Mouse (Mus musculus): ENCODE measurements around the gene Fam78a. TPM values are rescaled to one million over a fixed set of nuclear protein-coding genes. Genes with fewer than 3 reads are reported as not detected.

The Fam78a gene
- total RNA-seq, 2 experiments from 2014 or later, result 6.5 to 10.9 TPM

DNA sequence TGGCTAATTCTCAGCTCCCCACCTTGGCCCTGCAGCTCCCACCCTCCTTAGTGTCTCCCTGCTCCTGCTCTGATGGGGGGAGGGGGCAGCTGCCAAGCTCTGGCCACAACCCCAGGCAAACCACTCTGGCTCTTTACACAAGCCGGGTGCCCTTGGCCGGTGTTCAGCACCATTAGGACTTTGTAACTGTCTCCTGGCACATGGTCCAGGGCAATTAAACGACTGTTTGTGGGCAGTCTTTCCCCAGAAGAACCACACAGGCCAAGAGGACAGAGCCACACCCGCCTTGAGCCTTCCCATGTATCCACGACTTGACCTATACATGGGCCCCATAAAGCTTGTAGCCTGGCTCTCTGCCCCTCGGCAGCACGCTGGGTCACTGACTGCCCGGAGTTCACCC lies 10.3 kb downstream of the Fam78a start:
- ATAC-seq (replicated peaks; ENCODE audit: poor library complexity, severe bottlenecking), result no peak

DNA sequence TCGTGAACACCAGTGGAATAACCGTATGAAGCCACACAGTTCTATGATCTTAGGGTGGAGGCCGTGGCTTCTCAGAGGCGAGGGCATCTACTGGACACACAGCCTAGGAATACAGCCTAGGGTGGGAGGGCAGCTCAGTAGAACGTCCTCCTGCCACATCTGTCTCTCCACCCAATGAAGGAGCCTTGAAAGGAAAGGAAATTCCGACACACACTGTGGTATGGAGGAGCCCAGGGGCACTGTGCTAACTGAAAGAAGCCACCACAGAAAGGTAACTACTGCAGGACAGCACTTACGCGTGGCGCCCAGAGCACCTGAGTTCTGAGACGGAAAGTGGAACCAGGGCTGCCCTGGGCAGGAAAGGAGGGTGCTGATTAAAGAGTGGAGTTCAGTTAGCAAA lies 13.9 kb downstream of the Fam78a start:
- no peak for ATAC-seq (replicated peaks; ENCODE audit: poor library complexity, severe bottlenecking)

GRCm38 (mm10) chr2:32068811-32069607 lies 15.6 kb downstream of the Fam78a start:
- no peak for ATAC-seq (replicated peaks; ENCODE audit: poor library complexity, severe bottlenecking)

- ATAC-seq (replicated peaks; ENCODE audit: poor library complexity, severe bottlenecking), result no peak
Measured at GRCm38 (mm10) chr2:32066005-32066404, 18.7 kb downstream of the Fam78a start.

DNA sequence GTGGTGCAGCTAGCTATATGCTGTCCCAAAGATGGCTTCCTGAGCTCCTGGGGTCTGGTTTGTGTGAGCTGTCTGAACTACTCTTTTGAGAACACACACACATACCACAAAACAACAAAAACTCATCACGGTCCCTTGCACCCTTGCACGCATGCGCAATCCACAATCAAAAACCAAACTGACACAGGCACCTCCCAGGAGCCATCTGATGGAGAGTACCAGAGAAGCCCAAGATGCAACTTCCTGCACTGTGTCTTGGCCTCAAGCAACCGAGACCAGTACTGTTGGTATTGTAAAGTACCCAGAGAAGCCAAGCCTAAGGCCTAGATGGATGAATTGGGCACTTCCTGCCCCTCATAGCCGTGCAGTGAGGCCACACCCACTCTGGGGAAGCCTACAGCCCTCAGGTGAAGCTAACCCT lies 19.3 kb downstream of the Fam78a start:
- no peak for ATAC-seq (replicated peaks; ENCODE audit: poor library complexity, severe bottlenecking)

DNA sequence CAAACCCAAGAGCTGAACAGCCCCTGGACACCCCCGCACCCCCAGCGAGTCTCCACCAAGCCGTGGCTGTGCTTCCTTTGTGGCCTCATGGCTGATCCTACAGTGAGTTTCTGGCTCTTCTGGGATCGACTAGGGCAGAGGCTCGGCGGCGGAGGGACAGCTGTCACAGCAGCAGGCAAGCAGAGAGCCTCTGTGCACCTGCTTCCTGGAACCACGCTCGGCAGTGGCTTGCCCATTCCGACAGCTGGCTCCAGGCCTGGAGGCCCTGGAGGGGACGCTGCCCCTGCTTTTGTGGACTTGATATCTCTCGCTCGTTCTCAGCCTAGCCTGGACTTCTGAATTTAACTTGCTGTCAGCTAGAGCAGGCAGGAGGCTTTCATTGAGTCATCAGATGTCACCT lies 19.7 kb downstream of the Fam78a start:
- no peak for ATAC-seq (replicated peaks; ENCODE audit: poor library complexity, severe bottlenecking)

- ATAC-seq (replicated peaks; ENCODE audit: poor library complexity, severe bottlenecking), result no peak
Measured at GRCm38 (mm10) chr2:32063451-32064151, 21.1 kb downstream of the Fam78a start.

DNA sequence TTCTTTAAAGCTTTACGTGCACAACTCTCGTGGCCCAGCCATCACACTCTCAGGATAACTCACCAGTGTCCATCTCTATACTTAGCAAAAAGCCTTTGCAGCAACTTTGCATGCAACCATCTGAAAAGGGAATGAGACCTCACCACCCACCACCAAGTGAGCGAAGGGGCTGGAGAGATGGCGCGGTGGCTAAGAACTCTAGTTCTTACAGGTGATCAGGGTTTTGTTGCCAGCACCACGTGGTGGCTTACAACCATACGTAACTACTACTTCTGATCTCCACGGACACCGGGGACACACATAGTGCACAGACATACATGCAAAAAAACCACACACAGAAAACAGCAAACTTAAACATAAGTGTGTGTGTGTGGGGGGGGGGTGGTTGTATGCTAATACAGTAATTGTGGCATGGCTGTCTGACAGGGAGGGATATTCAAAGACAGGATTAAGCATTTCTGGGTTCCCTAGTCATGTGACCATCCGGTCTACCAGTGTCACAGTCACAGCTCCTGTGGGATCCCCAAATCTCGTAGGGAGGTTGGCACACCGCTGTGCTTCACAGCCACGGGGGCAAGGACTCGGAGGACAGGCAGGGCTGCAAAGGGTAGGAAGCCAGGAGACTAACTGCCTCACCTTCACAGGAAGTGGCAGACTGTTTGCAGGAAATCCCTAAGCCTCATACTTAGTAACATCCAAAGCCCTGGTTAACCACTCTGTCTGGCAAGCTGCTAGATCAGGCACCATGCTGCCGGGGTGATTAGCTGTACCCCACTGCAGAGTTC lies 21.8 kb downstream of the Fam78a start:
- peak; percentile 56 for ATAC-seq (replicated peaks; ENCODE audit: poor library complexity, severe bottlenecking)

DNA sequence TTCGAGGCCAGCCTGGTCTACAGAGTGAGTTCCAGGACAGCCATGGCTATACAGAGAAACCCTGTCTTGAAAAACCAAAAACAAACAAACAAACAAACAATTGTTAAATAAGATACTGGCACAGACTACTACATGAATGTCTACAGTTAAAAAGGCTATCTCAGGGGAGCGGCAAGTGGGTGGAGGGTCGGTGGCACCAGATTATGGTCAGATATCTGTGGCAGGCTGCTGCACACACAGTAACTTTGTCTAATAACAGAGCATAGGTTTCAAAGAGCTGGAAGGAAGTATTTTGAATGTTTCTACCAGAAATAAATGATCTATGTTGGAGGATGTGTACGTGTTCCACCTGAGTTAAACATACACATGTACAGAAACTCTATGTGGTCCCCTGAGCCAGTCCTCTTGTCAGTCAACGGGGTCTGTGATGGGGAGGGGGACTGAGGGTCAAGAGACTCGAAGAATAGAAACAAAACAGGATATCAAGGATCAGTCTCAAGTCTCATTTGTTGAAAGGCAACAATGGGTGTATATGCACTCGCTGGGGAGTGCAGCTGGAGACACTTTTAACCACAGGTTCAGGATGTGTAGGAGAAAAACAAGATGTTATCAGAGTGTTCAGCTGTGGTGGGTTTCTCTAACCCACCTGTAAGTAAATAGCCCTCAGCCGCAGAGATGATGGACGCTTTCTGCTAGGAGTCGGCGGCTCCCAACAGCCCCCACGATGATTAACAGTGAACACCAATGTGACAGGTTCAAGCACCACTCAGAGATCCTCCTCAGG lies 22.7 kb downstream of the Fam78a start:
- ATAC-seq (replicated peaks; ENCODE audit: poor library complexity, severe bottlenecking), result no peak

- ATAC-seq (replicated peaks; ENCODE audit: poor library complexity, severe bottlenecking), result peak; percentile 37; the same call in 1 of the 2 replicates
Measured at GRCm38 (mm10) chr2:32061189-32061588, 23.5 kb downstream of the Fam78a start.

DNA sequence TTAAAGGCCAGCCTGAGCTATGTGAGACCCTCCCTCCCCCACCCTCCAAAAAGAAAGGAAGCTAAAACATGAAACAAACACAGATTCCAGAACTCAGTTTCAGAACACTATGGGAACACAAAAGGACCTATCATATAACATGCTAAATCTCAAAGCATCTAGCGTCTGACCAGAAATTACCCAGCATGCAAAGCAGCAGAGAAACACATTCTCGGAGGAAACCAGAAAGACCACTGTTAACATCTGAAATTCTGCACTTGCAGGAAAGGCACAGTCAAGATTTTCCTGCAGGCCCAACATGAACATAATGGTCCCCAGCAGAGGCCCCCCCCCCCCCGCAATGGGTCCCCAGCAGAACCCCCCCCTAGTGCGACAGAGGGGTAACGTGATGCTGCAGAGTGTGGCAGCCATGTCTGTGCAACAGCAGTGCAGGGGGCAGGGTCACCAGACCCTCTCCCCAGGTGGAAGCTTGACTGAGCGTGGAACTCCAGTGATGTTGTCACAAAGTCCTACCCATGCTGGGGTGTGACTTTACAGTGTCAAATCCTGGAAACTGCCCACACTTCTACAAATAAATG lies 24.3 kb downstream of the Fam78a start:
- ATAC-seq (replicated peaks; ENCODE audit: poor library complexity, severe bottlenecking), result no peak

- ATAC-seq (replicated peaks; ENCODE audit: poor library complexity, severe bottlenecking), result no peak
Measured at GRCm38 (mm10) chr2:32059613-32060012, 25.0 kb downstream of the Fam78a start.

- ATAC-seq (replicated peaks; ENCODE audit: poor library complexity, severe bottlenecking), result no peak
Measured at GRCm38 (mm10) chr2:32058716-32059115, 25.9 kb downstream of the Fam78a start.

DNA sequence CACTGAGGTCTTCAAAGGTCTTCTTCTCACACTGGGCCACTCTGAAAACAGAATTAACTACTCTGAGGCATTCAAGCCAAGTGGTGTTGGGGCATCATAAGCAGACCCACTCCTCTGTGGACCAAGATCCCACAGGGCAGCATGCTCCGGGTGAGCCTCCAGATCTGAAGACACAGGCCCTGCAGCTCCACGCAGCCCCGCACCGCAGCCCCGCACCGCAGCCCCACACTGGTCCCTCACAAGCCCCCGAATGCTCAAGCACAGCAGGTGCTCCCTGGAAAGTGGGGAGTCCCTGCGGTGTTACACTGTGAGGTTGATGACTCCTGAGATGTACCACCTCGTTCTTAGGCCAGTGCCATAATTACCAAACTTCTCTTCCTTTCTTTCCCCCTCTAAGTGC lies 26.4 kb downstream of the Fam78a start:
- no peak for ATAC-seq (replicated peaks; ENCODE audit: poor library complexity, severe bottlenecking)

DNA sequence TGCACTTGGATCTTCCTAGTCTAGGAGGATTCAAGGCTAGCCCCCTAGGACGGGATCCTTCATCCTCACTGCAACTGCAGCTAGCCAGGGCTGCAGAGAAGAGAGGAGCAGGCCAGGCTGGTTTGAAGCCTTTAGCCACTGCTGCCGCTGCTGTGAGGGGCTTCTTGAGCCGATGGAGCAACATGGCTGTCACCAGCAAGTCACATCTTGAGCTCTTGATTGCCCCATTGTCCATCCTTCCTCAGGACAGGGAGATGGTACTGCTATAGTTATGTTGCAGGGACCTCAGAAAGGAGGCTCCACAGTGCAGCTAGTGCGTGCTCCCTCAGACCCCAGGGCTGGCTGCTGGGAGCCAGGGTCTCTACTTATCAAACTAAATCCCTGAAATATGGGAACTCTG lies 26.9 kb downstream of the Fam78a start:
- ATAC-seq (replicated peaks; ENCODE audit: poor library complexity, severe bottlenecking), result no peak

- ATAC-seq (replicated peaks; ENCODE audit: poor library complexity, severe bottlenecking), result no peak
Measured at GRCm38 (mm10) chr2:32057360-32057759, 27.3 kb downstream of the Fam78a start.

DNA sequence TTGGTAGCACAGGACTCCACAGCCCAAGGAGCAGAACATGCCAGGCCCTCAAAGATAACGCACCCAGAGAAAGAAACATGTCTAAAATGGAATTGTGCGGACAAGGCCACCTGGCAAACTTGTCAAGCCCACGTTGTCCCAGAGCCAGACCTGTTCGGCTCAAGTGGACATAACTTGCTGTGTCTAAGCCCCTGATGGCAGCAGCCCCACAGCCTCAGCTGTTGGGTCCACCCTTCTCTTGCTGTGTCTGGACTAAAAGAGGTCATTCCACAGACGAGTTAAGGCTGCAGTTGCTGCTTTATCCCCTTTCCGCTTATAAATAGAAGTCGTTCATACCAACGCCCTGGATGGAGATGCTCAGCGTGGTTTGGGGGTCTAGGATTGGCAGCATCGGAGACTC lies 28.1 kb downstream of the Fam78a start:
- no peak for ATAC-seq (replicated peaks; ENCODE audit: poor library complexity, severe bottlenecking)

- no peak for ATAC-seq (replicated peaks; ENCODE audit: poor library complexity, severe bottlenecking)
Measured at GRCm38 (mm10) chr2:32055357-32055965, 29.2 kb downstream of the Fam78a start.

GRCm38 (mm10) chr2:32052418-32052817 lies 32.2 kb downstream of the Fam78a start:
- no peak for ATAC-seq (replicated peaks; ENCODE audit: poor library complexity, severe bottlenecking)

All from granulocyte monocyte progenitor cell, adult 5-6 weeks (primary cell).